Mouse (Mus musculus) CH12.LX (cell line): Measurements from ENCODE around the gene Arid4a. TPM values are rescaled to one million over a fixed set of nuclear protein-coding genes. Genes with fewer than 3 reads are reported as not detected.

Source experiments
- DNase-seq: peaks from one replicate; pipeline ENCODE4 v3.0.0-alpha.2; 2013; ENCODE audit errors: extremely low read depth
- H3K27ac ChIP-seq: 2 replicates; pipeline ENCODE4 v1.5.1; 2012; ENCODE audit warnings: low read depth, mild to moderate bottlenecking, control low read depth, moderate library complexity; ENCODE audit not compliant: insufficient read depth
- H3K27me3 ChIP-seq: replicated peaks from 2 replicates; pipeline ENCODE3; 2012; ENCODE audit warnings: inconsistent platforms
- H3K36me3 ChIP-seq, 2 experiments: replicated peaks in 1 of 2; 2 replicates each; pipeline versions ENCODE3 to v1.6.1; 2012; ENCODE audit warnings: inconsistent platforms in 1 of 2, low read length in 1 of 2, mild to moderate bottlenecking in 1 of 2, mixed read lengths in 1 of 2, moderate library complexity in 1 of 2; ENCODE audit not compliant: control insufficient read depth in 1 of 2, insufficient read depth in 1 of 2
- H3K4me1 ChIP-seq, 2 experiments: 2 replicates each; pipeline ENCODE4 v1.6.1; 2012; ENCODE audit warnings: inconsistent platforms in 1 of 2, moderate library complexity in 1 of 2; ENCODE audit not compliant: insufficient read depth in 2 of 2, control insufficient read depth in 1 of 2
- H3K4me2 ChIP-seq: 2 replicates; pipeline ENCODE4 v1.6.1; 2012; ENCODE audit warnings: low read depth, mild to moderate bottlenecking, control low read depth; ENCODE audit not compliant: poor library complexity, insufficient read depth, severe bottlenecking
- H3K4me3 ChIP-seq, 3 experiments: fragments of 150-350 bp in 1 of 3; sonication (generic) in 1 of 3; replicated peaks in 1 of 3; 2 replicates each; pipeline versions ENCODE3 to v1.5.1; 2011 to 2012; ENCODE audit warnings: low read depth in 2 of 3, low read length in 2 of 3, mild to moderate bottlenecking in 2 of 3, moderate library complexity in 2 of 3, control low read depth in 1 of 3, improper control_type of control experiment in 1 of 3, inconsistent platforms in 1 of 3, mixed read lengths in 1 of 3; ENCODE audit not compliant: poor library complexity in 1 of 3
- H3K79me2 ChIP-seq: replicated peaks from 2 replicates; pipeline ENCODE4 v1.6.1; 2012; ENCODE audit warnings: mild to moderate bottlenecking, moderate library complexity; ENCODE audit not compliant: control insufficient read depth, poor library complexity, insufficient read depth, severe bottlenecking; ENCODE audit errors: extremely low read depth
- H3K9ac ChIP-seq: 2 replicates; pipeline ENCODE4 v1.6.1; 2012; ENCODE audit warnings: low read depth, mild to moderate bottlenecking, control low read depth, moderate library complexity; ENCODE audit not compliant: insufficient read depth
- H3K9me3 ChIP-seq: replicated peaks from 2 replicates; pipeline ENCODE3; 2012; ENCODE audit warnings: low read length, inconsistent platforms, mixed read lengths
- BHLHE40 ChIP-seq: IDR thresholded peaks from 2 replicates; pipeline ENCODE4 v1.6.1; 2011; ENCODE audit warnings: mild to moderate bottlenecking, low read depth, low read length, improper control_type of control experiment
- CHD1 ChIP-seq: IDR thresholded peaks from 2 replicates; pipeline ENCODE4 v1.6.1; 2012; ENCODE audit warnings: low read depth, low read length, improper control_type of control experiment, inconsistent platforms
- CHD2 ChIP-seq: IDR thresholded peaks from 2 replicates; pipeline ENCODE4 v1.6.1; 2011; ENCODE audit warnings: low read length, improper control_type of control experiment
- ELF1 ChIP-seq: IDR thresholded peaks from 2 replicates; pipeline ENCODE4 v1.6.1; 2014; ENCODE audit warnings: low read depth, mild to moderate bottlenecking, inconsistent platforms, low read length, improper control_type of control experiment
- EP300 ChIP-seq: IDR thresholded peaks from 2 replicates; pipeline ENCODE4 v1.6.1; 2011; ENCODE audit warnings: low read length, improper control_type of control experiment
- ETS1 ChIP-seq: conservative IDR thresholded peaks from 2 replicates; pipeline ENCODE4 v1.6.1; 2012; ENCODE audit warnings: low read depth, mild to moderate bottlenecking, inconsistent platforms, low read length, improper control_type of control experiment, moderate library complexity
- GABPA ChIP-seq: IDR thresholded peaks from 2 replicates; pipeline ENCODE4 v1.6.1; 2012; ENCODE audit warnings: low read depth, low read length, improper control_type of control experiment, inconsistent platforms; ENCODE audit not compliant: insufficient replicate concordance
- HCFC1 ChIP-seq: IDR thresholded peaks from 2 replicates; pipeline ENCODE4 v1.6.1; 2012; ENCODE audit warnings: low read depth, mild to moderate bottlenecking, inconsistent platforms, low read length, improper control_type of control experiment
- IRF4 ChIP-seq: IDR thresholded peaks from 2 replicates; pipeline ENCODE4 v1.6.1; 2014; ENCODE audit warnings: low read depth, mild to moderate bottlenecking, inconsistent platforms, low read length, improper control_type of control experiment
- JUN ChIP-seq: IDR thresholded peaks from 2 replicates; pipeline ENCODE4 v1.6.1; 2011; ENCODE audit warnings: low read depth, mild to moderate bottlenecking, low read length, improper control_type of control experiment, moderate library complexity; ENCODE audit not compliant: insufficient read depth
- JUND ChIP-seq: conservative IDR thresholded peaks from 2 replicates; pipeline ENCODE4 v1.6.1; 2011; ENCODE audit warnings: low read depth, low read length, improper control_type of control experiment
- KAT2A ChIP-seq: IDR thresholded peaks from 2 replicates; pipeline ENCODE4 v1.6.1; 2012; ENCODE audit warnings: low read length, improper control_type of control experiment, inconsistent platforms; ENCODE audit not compliant: insufficient replicate concordance
- MAFK ChIP-seq: IDR thresholded peaks from 2 replicates; pipeline ENCODE4 v1.6.1; 2011; ENCODE audit warnings: low read length, improper control_type of control experiment; ENCODE audit not compliant: insufficient replicate concordance
- MAX ChIP-seq: IDR thresholded peaks from 2 replicates; pipeline ENCODE4 v1.6.1; 2011; ENCODE audit warnings: low read length, improper control_type of control experiment
- MAZ ChIP-seq: IDR thresholded peaks from 2 replicates; pipeline ENCODE4 v1.6.1; 2012; ENCODE audit warnings: low read depth, mild to moderate bottlenecking, inconsistent platforms, low read length, improper control_type of control experiment, moderate library complexity
- MXI1 ChIP-seq: IDR thresholded peaks from 2 replicates; pipeline ENCODE4 v1.6.1; 2011; ENCODE audit warnings: mild to moderate bottlenecking, low read depth, low read length, improper control_type of control experiment
- MYC ChIP-seq: IDR thresholded peaks from 2 replicates; pipeline ENCODE4 v1.6.1; 2011; ENCODE audit warnings: low read depth, mild to moderate bottlenecking, improper control_type of control experiment, low read length
- NELFE ChIP-seq: IDR thresholded peaks from 2 replicates; pipeline ENCODE4 v1.6.1; 2011; ENCODE audit warnings: low read depth, low read length, improper control_type of control experiment
- NRF1 ChIP-seq: IDR thresholded peaks from 2 replicates; pipeline ENCODE4 v1.6.1; 2014; ENCODE audit warnings: low read depth, mild to moderate bottlenecking, inconsistent platforms, low read length, improper control_type of control experiment, moderate library complexity
- PAX5 ChIP-seq: IDR thresholded peaks from 2 replicates; pipeline ENCODE4 v1.6.1; 2012; ENCODE audit warnings: low read length, inconsistent platforms, mixed read lengths
- POLR2A ChIP-seq: IDR thresholded peaks from 2 replicates; pipeline ENCODE4 v1.6.1; 2011; ENCODE audit warnings: low read depth, mild to moderate bottlenecking, improper control_type of control experiment, low read length
- POLR2AphosphoS2 ChIP-seq: IDR thresholded peaks from 2 replicates; pipeline ENCODE4 v1.6.1; 2011; ENCODE audit warnings: low read depth, low read length, improper control_type of control experiment
- SIN3A ChIP-seq: IDR thresholded peaks from 2 replicates; pipeline ENCODE4 v1.6.1; 2012; ENCODE audit warnings: low read length, improper control_type of control experiment, inconsistent platforms
- TBP ChIP-seq: conservative IDR thresholded peaks from 2 replicates; pipeline ENCODE4 v1.6.1; 2011; ENCODE audit warnings: low read depth, low read length, improper control_type of control experiment
- TCF12 ChIP-seq: IDR thresholded peaks from 2 replicates; pipeline ENCODE4 v1.6.1; 2014; ENCODE audit warnings: low read depth, mild to moderate bottlenecking, inconsistent platforms, low read length, improper control_type of control experiment
- UBTF ChIP-seq: IDR thresholded peaks from 2 replicates; pipeline ENCODE4 v1.6.1; 2012; ENCODE audit warnings: low read depth, mild to moderate bottlenecking, inconsistent platforms, low read length, improper control_type of control experiment, moderate library complexity
- USF1 ChIP-seq: IDR thresholded peaks from 2 replicates; pipeline ENCODE4 v1.6.1; 2014; ENCODE audit warnings: low read depth, mild to moderate bottlenecking, inconsistent platforms, low read length, improper control_type of control experiment
- ZC3H11A ChIP-seq: IDR thresholded peaks from 2 replicates; pipeline ENCODE4 v1.6.1; 2012; ENCODE audit warnings: low read depth, mild to moderate bottlenecking, inconsistent platforms, low read length, improper control_type of control experiment
- ZMIZ1 ChIP-seq: IDR thresholded peaks from 2 replicates; pipeline ENCODE4 v1.6.1; 2012; ENCODE audit warnings: low read depth, mild to moderate bottlenecking, inconsistent platforms, low read length, improper control_type of control experiment
- ZNF384 ChIP-seq: IDR thresholded peaks from 2 replicates; pipeline ENCODE4 v1.6.1; 2012; ENCODE audit warnings: low read depth, low read length, improper control_type of control experiment, inconsistent platforms
- dilution Hi-C: fragments of 300-500 bp; cut with MboI; formaldehyde crosslinking; loops from 2 replicates; pipeline ENCODE4 v1.14.3; 2020; ENCODE audit warnings: low sequenced_read_pairs; ENCODE audit not compliant: extremely low pct_unique_long_range_greater_than_20kb, extremely low pct_ligation_motif_present
- in situ Hi-C: fragments of 300-500 bp; cut with MboI; formaldehyde crosslinking; loops from 3 replicates; pipeline ENCODE4 v1.14.3; 2019; ENCODE audit warnings: low sequenced_read_pairs, low pct_ligation_motif_present, low pct_unique_long_range_greater_than_20kb, mixed read lengths
- polyA plus RNA-seq: library from polyadenylated mRNA; unstranded; fragments of >175 nt; gene quantifications from 2 replicates; pipeline ENCODE4 v1.2.1, GENCODE M21; 2012; ENCODE audit warnings: low read depth; ENCODE audit not compliant: insufficient read length
- total RNA-seq, 2 experiments: library from RNA; depleted of rRNA; stranded (reverse); fragments of 300-350 nt in 1 of 2; fragments of >200 nt in 1 of 2; gene quantifications; 2 replicates each; pipeline ENCODE4 v1.2.3; 2012 to 2014

The Arid4a gene
- total and polyA plus RNA-seq, 3 experiments, result 8.0 to 20.8 (median 9.7) TPM

GRCm38 (mm10) chr12:70973831-70974230 lies 42.0 kb upstream of the Arid4a start:
- in situ Hi-C loops, result loop anchor here (10.0 kb wide), 1 partner anchor 71 kb away; no protein-coding TSS in a partner anchor
- no peak overlapping the region for H3K27ac ChIP-seq
- no peak for DNase-seq

GRCm38 (mm10) chr12:70974441-70975266 lies 41.1 kb upstream of the Arid4a start, which contains the start of gene Psma3:
Gene Psma3 (plus strand): TSS chr12:70974621.
- H3K27me3 ChIP-seq, result no peaks in the 10 kb centered on the region
- H3K36me3 ChIP-seq, result peaks cover 10 to 18% of the 10 kb centered on the region in 2 experiments
- H3K4me1 ChIP-seq, result peaks cover 3 to 11% of the 10 kb centered on the region in 2 experiments; a peak in 2 of 4 replicates
- dilution Hi-C loops, result no loop called here
- peak; percentile 95 for DNase-seq
- peak within 1 kb of the TSS; percentile 82 for H3K27ac ChIP-seq
- H3K4me3 ChIP-seq, result peak within 1 kb of the TSS; percentile 94 to 97 (median 97)
- H3K9me3 ChIP-seq, result no peaks in the 10 kb centered on the region
- H3K9ac ChIP-seq, result peak within 1 kb of the TSS; percentile 99
- peaks cover 50% of the 10 kb centered on the region for H3K79me2 ChIP-seq
- H3K4me2 ChIP-seq, result peak within 1 kb of the TSS; percentile 88
- in situ Hi-C loops, result loop anchor here (10.0 kb wide), 1 partner anchor 70 kb away; no protein-coding TSS in a partner anchor
- TF ChIP-seq TBP (0 out of 2 replicates have a peak, but pooled peaks have one; percentile 48), MAX (peak; percentile 61; the same call in 1 of the 2 replicates), ELF1 (0 out of 2 replicates have a peak, but pooled peaks have one; percentile 50), PAX5 (no peak), NRF1 (peak; percentile 85), CHD1 (no peak; the same call in 1 of the 2 replicates), KAT2A (0 out of 2 replicates have a peak, but pooled peaks have one; percentile 66), ETS1 (no peak), USF1 (no peak), MXI1 (no peak; the same call in none of the 2 replicates), UBTF (peak; percentile 96), HCFC1 (peak; percentile 80), CHD2 (no peak), JUN (no peak), POLR2A (peak; percentile 96), POLR2AphosphoS2 (peak; percentile 62; the same call in 1 of the 2 replicates), MAFK (no peak), NELFE (peak; percentile 86), MYC (peak; percentile 62; the same call in 1 of the 2 replicates), IRF4 (peak; percentile 2; the same call in 1 of the 2 replicates), ZC3H11A (no peak), SIN3A (peak; percentile 62; the same call in 1 of the 2 replicates), TCF12 (peak; percentile 64), EP300 (no peak), MAZ (no peak), ZNF384 (peak; percentile 99), BHLHE40 (0 out of 2 replicates have a peak, but pooled peaks have one; percentile 17)

More at GRCm38 (mm10) chr12:70973831-70974230, 42.0 kb upstream of the Arid4a start:
- H3K27me3 ChIP-seq, result no peaks in the 10 kb centered on the region
- peak overlapping the region; percentile 19 to 40 (median 33) for H3K4me3 ChIP-seq
- peak overlapping the region; percentile 6; the same call in 1 of the 2 replicates for H3K9ac ChIP-seq
- peaks cover 5 to 10% of the 10 kb centered on the region in 2 experiments for H3K36me3 ChIP-seq
- H3K79me2 ChIP-seq, result peaks cover 42% of the 10 kb centered on the region
- no peaks in the 10 kb centered on the region for H3K9me3 ChIP-seq
- peaks cover 3 to 11% of the 10 kb centered on the region in 2 experiments; a peak in 2 of 4 replicates for H3K4me1 ChIP-seq
- H3K4me2 ChIP-seq, result peak overlapping the region; percentile 54
- TF ChIP-seq USF1 (no peak), MAZ (no peak), GABPA (no peak), ZC3H11A (no peak), JUND (no peak), JUN (no peak), ZMIZ1 (no peak)
- TF ChIP-seq, all 38 proteins: peak for 0
- dilution Hi-C loops, result no loop called here
